Mouse (Mus musculus): ENCODE measurements around the gene Rora.

GRCm38 (mm10) chr9:69023314-69023713 lies 369.7 kb downstream of the Rora start:
- TF ChIP-seq MYOD1 (IDR thresholded peaks at IDR 0.05; ENCODE audit: control insufficient read depth, insufficient read length, low read depth) (no peak), CTCF (IDR thresholded peaks at IDR 0.05; ENCODE audit: control insufficient read depth, insufficient read depth, insufficient read length) (no peak), MYOG (IDR thresholded peaks at IDR 0.05; ENCODE audit: control insufficient read depth, extremely low read depth, insufficient read length) (no peak), FOSL1 (IDR thresholded peaks at IDR 0.05; ENCODE audit: insufficient read depth, low read length, poor library complexity, severe bottlenecking) (no peak), CEBPB (IDR thresholded peaks at IDR 0.05; ENCODE audit: low read depth) (no peak), MAX (IDR thresholded peaks at IDR 0.05) (no peak)
